Mouse (Mus musculus) G1E (cell line): ENCODE results near the gene Myadml2. TPM values are rescaled to one million over a fixed set of nuclear protein-coding genes. Genes with fewer than 3 reads are reported as not detected.

Experiments used
- ATAC-seq: 2 replicates; pipeline ENCODE4 v1.8.0; 2016; ENCODE audit warnings: mild to moderate bottlenecking; ENCODE audit not compliant: insufficient number of reproducible peaks, poor library complexity, low FRiP score, severe bottlenecking; ENCODE audit errors: extremely low read depth
- DNase-seq: peaks from one replicate; pipeline ENCODE4 v3.0.0; 2012; ENCODE audit warnings: low spot score
- H3K27me3 ChIP-seq: 2 replicates; pipeline ENCODE4 v1.6.1; 2012; ENCODE audit warnings: mild to moderate bottlenecking, low read length, inconsistent platforms; ENCODE audit not compliant: insufficient read depth
- H3K36me3 ChIP-seq: replicated peaks from 2 replicates; pipeline ENCODE3; 2012; ENCODE audit warnings: mild to moderate bottlenecking, inconsistent platforms
- H3K4me1 ChIP-seq: 2 replicates; pipeline ENCODE4 v1.6.1; 2012; ENCODE audit warnings: low read depth, low read length, inconsistent platforms, mixed read lengths; ENCODE audit not compliant: insufficient read depth
- H3K4me3 ChIP-seq: 2 replicates; pipeline ENCODE4 v1.5.1; 2012; ENCODE audit warnings: low read depth, mild to moderate bottlenecking, inconsistent platforms, low read length, moderate library complexity, mixed read lengths
- H3K9me3 ChIP-seq: replicated peaks from 2 replicates; pipeline ENCODE4 v1.6.1; 2012; ENCODE audit warnings: inconsistent platforms
- CTCF ChIP-seq: IDR thresholded peaks from 2 replicates; pipeline ENCODE4 v1.5.1; 2012; ENCODE audit warnings: low read depth, low read length, inconsistent platforms, mixed read lengths
- GATA1 ChIP-seq: IDR thresholded peaks from 2 replicates; pipeline ENCODE4 v1.6.1; 2012; ENCODE audit warnings: borderline replicate concordance, low read length, inconsistent platforms, mixed read lengths
- GATA2 ChIP-seq: IDR thresholded peaks from 2 replicates; pipeline ENCODE4 v1.6.1; 2012; ENCODE audit warnings: low read depth, low read length, inconsistent platforms, borderline replicate concordance
- POLR2AphosphoS5 ChIP-seq: IDR thresholded peaks from 2 replicates; pipeline ENCODE4 v1.6.1; 2012; ENCODE audit warnings: low read depth, low read length, inconsistent platforms; ENCODE audit not compliant: insufficient replicate concordance
- TAL1 ChIP-seq: conservative IDR thresholded peaks from 2 replicates; pipeline ENCODE4 v1.6.1; 2012; ENCODE audit warnings: low read depth, low read length, inconsistent platforms, mixed read lengths
- polyA plus RNA-seq: library from polyadenylated mRNA; stranded (reverse); fragments of >175 nt; gene quantifications from 2 replicates; pipeline ENCODE4 v1.2.3, GENCODE M21; 2012
- total RNA-seq, 2 experiments: library from RNA; stranded (forward) in 1 of 2; stranded (reverse) in 1 of 2; fragments of 200-1000 nt in 1 of 2; fragments of >200 nt in 1 of 2; fragmentation: Nextera tagmentation in 1 of 2; gene quantifications; 2 replicates each; pipeline ENCODE4 v1.2.3; 2014 to 2017

Myadml2 gene
- total RNA-seq (2014; fragmentation: Nextera tagmentation) (not detected in 2 replicates), total RNA-seq (2017) (not detected in 2 replicates), polyA plus RNA-seq (not detected in 2 replicates)

DNA sequence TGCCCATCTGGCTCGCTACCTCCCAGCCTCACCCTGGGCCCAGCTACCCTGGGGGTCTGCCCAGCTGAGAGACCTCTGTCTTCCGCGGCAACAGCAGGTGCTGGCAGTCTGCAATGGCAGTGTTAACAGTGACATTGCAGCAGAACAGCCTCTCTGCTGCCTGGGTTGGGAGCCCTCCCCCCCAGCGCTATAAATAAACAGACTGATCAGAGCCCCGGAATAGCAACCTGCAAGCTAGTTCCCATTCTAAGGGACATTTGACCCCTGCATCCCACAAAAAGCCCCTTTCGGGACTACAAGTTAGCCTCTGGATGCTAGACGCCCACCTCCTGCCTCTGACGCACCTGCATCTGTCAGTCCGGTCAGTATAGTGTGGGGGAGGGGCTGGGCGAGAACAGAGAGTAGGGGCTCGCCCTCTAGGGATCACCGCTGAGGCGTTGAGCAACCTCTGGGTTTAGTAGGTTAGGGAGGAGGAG lies at the start of gene Myadml2:
Myadml2 (minus strand) TSS at position 158 of the 476 bp plus-strand sequence.
- H3K9me3 ChIP-seq, result no peaks in the 10 kb centered on the region
- H3K4me1 ChIP-seq, result peaks cover 29% of the 10 kb centered on the region
- H3K36me3 ChIP-seq, result no peaks in the 10 kb centered on the region
- TF ChIP-seq TAL1 (no peak), CTCF (no peak), GATA2 (no peak), POLR2AphosphoS5 (no peak), GATA1 (no peak)
- ATAC-seq, result no peak
- peak within 1 kb of the TSS; percentile 54; the same call in 1 of the 2 replicates for H3K4me3 ChIP-seq
- DNase-seq, result no peak
- H3K27me3 ChIP-seq, result peaks cover 32% of the 10 kb centered on the region

GRCm38 (mm10) chr11:120697741-120698140 lies 49.8 kb upstream of the Myadml2 start:
- H3K9me3 ChIP-seq, result peaks cover 5% of the 10 kb centered on the region; the same call in 1 of the 2 replicates
- H3K27me3 ChIP-seq, result no peaks in the 10 kb centered on the region
- H3K4me3 ChIP-seq, result no peak overlapping the region
- ATAC-seq (no peak), DNase-seq (no peak)
- H3K36me3 ChIP-seq, result peaks cover 98% of the 10 kb centered on the region
- TF ChIP-seq GATA2 (no peak), GATA1 (no peak), POLR2AphosphoS5 (no peak), CTCF (no peak), TAL1 (no peak)
- H3K4me1 ChIP-seq, result peaks cover 6% of the 10 kb centered on the region; the same call in 1 of the 2 replicates

GRCm38 (mm10) chr11:120696568-120696967 lies 48.6 kb upstream of the Myadml2 start:
- no peaks in the 10 kb centered on the region for H3K27me3 ChIP-seq
- TF ChIP-seq POLR2AphosphoS5, result no peak
- no peak for TF ChIP-seq GATA1
- TF ChIP-seq GATA2, result no peak
- no peak for TF ChIP-seq CTCF
- TF ChIP-seq TAL1, result no peak
- peaks cover 100% of the 10 kb centered on the region for H3K36me3 ChIP-seq
- H3K4me1 ChIP-seq, result peaks cover 6% of the 10 kb centered on the region; the same call in 1 of the 2 replicates
- H3K9me3 ChIP-seq, result peaks cover 5% of the 10 kb centered on the region; the same call in 1 of the 2 replicates
- ATAC-seq, result no peak
- H3K4me3 ChIP-seq, result no peak overlapping the region
- DNase-seq, result no peak

GRCm38 (mm10) chr11:120695641-120696040 lies 47.7 kb upstream of the Myadml2 start:
- TF ChIP-seq CTCF (no peak), GATA1 (no peak), GATA2 (no peak), POLR2AphosphoS5 (no peak), TAL1 (no peak)
- ATAC-seq, result no peak
- Histone ChIP-seq H3K4me1 (peaks cover 6% of the 10 kb centered on the region; the same call in 1 of the 2 replicates), H3K36me3 (peaks cover 98% of the 10 kb centered on the region), H3K4me3 (no peak overlapping the region), H3K27me3 (no peaks in the 10 kb centered on the region), H3K9me3 (peaks cover 5% of the 10 kb centered on the region; the same call in 1 of the 2 replicates)
- DNase-seq, result no peak

DNA sequence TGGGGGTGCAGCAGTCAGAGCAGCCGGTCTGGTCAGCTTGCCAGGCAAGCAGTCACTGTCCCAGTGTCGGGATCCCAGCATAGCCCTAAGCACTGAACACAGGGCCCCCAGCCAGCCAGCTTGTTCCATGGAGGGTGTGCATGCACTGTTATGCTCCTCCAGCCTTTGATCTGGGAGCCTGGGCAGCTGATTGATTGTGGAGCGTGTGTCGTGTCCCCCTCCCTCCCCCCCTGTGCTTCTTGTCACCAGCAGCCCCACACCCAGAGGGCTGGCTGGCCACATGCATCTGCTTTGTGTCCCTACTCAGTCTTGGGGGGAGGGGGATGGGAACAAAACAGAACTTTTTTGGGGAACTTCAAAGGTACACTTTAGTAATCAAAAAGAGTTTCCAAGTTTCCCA lies 47.2 kb upstream of the Myadml2 start:
- Histone ChIP-seq H3K36me3 (peaks cover 98% of the 10 kb centered on the region), H3K4me3 (no peak overlapping the region), H3K4me1 (peaks cover 6% of the 10 kb centered on the region; the same call in 1 of the 2 replicates), H3K27me3 (no peaks in the 10 kb centered on the region), H3K9me3 (peaks cover 5% of the 10 kb centered on the region; the same call in 1 of the 2 replicates)
- no peak for TF ChIP-seq GATA2
- DNase-seq (no peak), ATAC-seq (no peak)

DNA sequence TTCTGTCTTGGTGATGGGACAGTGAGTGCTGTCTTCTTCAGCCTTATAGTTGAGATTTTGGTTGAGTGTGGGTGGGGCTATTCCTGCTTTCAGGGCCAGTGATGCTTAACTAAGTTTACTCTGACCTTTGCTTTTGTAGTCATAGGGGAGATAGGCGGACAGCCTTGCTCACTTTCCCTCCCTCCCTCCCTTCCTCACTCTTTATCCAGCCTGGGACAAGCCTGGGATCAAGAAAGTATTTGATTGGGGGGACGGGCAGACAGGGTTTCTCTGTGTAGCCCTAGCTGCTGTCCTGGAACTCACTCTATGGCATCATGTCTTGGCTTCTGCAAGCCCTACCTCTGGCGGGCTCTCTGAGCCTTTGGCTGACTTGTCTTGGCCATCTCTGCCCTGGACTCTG lies 45.5 kb upstream of the Myadml2 start:
- Histone ChIP-seq H3K36me3 (peaks cover 97% of the 10 kb centered on the region), H3K27me3 (no peaks in the 10 kb centered on the region), H3K4me3 (no peak overlapping the region), H3K4me1 (peaks cover 6% of the 10 kb centered on the region; the same call in 1 of the 2 replicates), H3K9me3 (peaks cover 5% of the 10 kb centered on the region; the same call in 1 of the 2 replicates)
- no peak for DNase-seq
- no peak for ATAC-seq
- TF ChIP-seq GATA2, result no peak
- TF ChIP-seq POLR2AphosphoS5, result no peak
- TF ChIP-seq GATA1, result no peak
- TF ChIP-seq TAL1, result no peak
- no peak for TF ChIP-seq CTCF

DNA sequence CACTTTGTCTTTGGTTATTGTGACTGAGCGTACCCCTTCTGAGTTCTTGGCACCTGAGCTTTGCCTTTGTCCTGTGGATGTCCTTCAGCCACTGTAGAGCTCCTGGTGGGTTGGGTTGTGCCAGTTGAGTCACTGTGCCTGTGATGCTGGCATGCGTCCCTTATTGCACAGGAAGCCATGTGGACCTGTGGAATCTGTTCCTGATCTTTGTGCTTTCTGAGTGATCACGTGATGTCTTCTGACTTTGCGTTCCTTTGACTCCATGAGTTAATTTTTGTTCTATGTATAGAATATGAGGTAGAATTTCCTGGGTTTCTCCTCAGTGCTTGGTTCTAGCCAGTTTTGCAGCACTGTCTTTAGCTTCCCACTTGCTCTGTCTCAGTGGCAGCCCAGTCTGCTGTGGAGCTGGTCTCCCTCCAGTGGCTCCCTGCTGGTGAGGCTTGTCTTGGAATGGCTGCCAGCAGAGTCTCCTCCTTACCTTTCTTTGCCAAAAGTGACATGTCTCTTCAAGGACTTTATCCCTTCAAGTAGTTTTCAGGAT lies 44.6 kb upstream of the Myadml2 start:
- DNase-seq (no peak), ATAC-seq (no peak)
- Histone ChIP-seq H3K4me1 (0 out of 2 replicates have a peak, but pooled peaks cover 3% of the 10 kb centered on the region), H3K36me3 (peaks cover 97% of the 10 kb centered on the region), H3K9me3 (peaks cover 5% of the 10 kb centered on the region; the same call in 1 of the 2 replicates), H3K4me3 (no peak overlapping the region), H3K27me3 (no peaks in the 10 kb centered on the region)
- TF ChIP-seq GATA2 (no peak), GATA1 (no peak), TAL1 (no peak), CTCF (no peak), POLR2AphosphoS5 (no peak)
